Mouse (Mus musculus): ENCODE measurements at regions not wholly inside any gene's neighbourhood (a gene's known extent, or its start where the extent isn't known, plus 50 kb on each side); places are given as distances from the start of the nearest gene placed in this dataset.

GRCm38 (mm10) chr3:149225684-149226083 is 235.3 kb upstream of the Adgrl2 start:
- TF ChIP-seq POLR2A (IDR thresholded peaks at IDR 0.05; ENCODE audit: borderline replicate concordance, insufficient read depth, low read length), result no peak
- no peak for TF ChIP-seq CTCF (IDR thresholded peaks at IDR 0.05; ENCODE audit: borderline replicate concordance, insufficient read depth, low read depth, low read length)
